Mouse (Mus musculus): ENCODE measurements around the gene Ptprg.
"Not testable (repeated sequence)": the region's sequence is repeated elsewhere in the genome, so short reads cannot be mapped to it uniquely, and the experiment has no call there.

Gene Ptprg

DNA sequence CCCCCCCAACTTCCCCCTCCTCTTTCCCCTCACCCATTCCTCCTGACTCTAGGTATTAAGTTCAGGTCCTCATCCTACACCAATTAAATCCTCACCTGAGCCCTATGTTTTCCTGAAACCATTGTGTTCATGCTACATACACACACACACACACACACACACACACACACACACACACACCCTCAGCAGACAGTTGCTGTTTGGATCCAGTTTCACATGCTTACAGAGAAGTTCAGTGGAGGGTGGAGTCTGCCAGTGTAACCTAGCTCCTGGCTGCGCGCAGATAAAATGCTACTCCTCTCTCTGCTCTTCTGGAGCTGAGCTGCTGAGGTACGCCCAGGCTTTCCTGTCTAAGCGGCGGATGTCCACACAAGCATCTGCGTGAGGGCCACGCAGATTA, 209.7 kb downstream of the Ptprg start:
- DNase-seq, result no peak

DNA sequence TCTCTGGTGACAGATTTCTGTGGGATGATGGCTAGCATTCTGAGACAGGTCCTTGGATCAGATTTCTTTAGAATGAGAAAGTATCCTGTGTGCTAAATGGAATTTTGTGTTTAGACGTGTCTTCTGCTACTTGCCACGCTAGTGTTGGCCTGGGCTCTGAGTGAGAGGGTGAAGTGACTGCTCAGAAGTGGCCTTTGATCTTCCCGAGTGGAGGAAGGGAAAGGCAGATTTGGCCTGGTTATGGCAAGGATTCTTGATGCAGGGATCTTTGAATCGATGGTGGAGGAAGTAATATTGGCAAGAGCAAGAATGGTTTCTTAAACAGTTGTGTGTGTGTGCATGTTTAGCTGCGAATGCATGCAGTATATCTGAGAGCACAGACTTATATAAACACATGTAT, 219.4 kb downstream of the Ptprg start:
- DNase-seq, result no peak

DNA sequence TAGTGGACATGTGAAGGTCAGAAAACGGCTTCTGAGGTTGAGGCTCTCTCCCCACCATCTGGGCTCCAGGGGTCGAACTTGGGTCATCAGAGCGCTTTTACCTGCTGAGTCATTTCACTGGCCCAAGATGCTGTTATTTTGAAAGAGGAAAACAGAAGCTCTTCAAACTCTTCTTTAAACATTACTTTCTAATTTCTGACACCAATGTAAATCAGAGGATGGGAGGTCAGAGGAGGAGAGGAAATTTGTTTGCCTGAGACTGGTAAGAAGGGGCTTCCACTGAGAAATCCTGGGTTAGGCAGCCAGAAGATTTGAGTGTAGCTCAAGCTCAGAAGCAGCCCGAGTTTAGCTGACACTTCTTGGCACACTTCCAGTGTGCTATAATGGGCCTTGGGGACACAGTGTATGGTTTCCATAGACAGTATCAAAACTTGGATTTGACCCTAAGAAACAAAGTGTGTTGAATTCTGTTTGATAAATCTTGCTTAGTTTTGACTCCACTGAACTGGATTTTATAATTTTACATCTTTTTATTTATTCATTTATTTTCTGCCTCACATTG, 221.2 kb downstream of the Ptprg start:
- DNase-seq, result no peak

DNA sequence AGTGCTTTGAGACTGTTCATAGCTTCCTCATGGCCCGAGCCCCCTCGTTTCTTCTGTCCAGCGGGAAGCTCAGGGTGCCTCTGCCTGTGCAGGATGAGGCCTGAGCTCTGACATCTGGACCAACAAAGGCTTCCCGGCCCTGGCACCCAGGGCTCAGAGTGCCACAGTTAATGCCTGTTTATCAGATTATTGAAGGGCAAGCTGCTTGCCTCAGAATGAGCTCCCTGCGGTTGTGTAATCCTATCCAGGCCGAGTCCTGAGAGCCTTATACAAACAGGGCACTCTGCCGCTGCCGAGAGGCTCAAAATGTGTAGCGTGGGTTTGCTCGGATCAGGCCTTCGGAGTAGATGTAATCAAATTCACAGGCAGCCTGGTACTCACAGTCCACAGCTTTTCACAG, 221.9 kb downstream of the Ptprg start:
- DNase-seq, result peak; percentile 33

DNA sequence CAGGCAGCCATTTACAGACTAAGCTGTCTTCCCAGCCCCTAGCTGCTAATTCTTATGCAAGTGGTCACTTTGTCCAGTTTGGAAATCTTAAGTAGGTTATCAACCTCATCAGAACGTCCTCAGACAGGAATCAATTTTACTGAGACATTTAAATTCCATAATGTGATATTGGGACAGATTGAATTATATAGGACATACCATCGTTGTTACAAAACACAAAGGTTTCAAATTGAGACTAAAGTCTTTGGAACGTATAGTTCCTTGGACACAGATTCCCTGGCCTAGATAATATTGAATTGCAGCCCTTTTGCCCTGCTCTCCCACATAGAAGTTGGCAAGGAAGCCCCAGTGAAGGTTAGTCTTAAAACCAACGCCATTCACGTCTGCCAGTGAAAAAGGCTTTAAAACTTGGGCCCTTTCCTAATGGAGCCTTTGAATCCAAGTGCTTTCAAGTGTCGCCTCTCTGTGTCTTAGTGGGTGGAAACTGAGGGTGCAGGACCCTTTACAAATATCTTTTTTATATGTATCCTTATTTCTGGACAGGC, 222.7 kb downstream of the Ptprg start:
- DNase-seq, result no peak

DNA sequence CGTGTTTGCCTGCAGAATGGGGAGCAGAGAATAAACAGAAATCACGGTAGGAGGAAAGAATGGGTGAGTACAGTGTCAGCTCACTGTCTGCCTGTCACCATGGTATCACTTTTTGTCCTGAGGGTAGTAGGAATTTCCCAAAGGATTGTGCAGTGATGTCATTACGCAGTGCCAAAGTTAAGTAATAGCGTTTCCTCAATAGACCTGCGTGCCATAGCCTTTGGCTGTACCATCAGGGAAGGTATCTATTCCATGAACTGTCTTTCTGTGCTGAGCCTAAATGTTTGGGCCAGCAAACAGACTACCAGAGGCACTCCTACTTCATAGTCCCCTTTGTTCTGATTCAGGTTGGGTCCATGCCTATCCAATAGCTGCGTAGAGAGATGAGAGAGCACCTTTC, 223.2 kb downstream of the Ptprg start:
- no peak for DNase-seq

- DNase-seq, result no peak
Observed at GRCm38 (mm10) chr14:11791190-11791589, 237.9 kb downstream of the Ptprg start.

GRCm38 (mm10) chr14:11793847-11794246, 240.5 kb downstream of the Ptprg start:
- DNase-seq, result no peak

GRCm38 (mm10) chr14:11802355-11803035, 249.2 kb downstream of the Ptprg start:
- no peak for DNase-seq

GRCm38 (mm10) chr14:11806674-11807073, 253.3 kb downstream of the Ptprg start:
- no peak for DNase-seq

GRCm38 (mm10) chr14:11807465-11807864, 254.1 kb downstream of the Ptprg start:
- no peak for DNase-seq

DNA sequence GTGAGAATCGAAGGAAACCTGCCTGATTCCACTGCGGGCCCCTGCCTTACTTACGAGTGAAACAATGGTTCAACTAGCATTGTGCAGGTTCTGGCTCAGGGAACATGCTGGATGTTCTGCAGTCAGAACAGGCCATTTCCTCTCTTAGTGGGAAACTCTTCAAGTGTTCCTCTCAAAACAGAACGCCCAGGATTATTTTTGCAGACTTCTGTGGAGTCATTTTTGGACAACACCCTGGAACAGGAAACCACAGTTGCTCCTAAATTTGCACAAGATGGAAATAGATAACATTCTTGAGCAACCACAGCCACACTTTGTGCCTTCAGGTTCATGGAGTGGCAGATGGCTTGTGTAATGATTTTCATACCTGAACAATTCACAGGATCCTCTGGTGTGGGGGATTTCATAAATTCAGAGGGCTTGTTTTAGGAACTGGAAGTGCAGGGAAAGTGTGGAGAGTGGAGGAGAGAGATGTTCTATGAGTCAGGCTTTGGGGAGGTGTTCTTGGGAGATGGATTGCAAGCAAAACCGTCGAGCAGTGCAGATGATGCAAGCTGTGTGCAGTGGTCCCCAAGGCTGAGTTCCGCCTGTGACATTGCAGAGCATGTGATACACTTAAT, 257.9 kb downstream of the Ptprg start:
- no peak for DNase-seq

DNA sequence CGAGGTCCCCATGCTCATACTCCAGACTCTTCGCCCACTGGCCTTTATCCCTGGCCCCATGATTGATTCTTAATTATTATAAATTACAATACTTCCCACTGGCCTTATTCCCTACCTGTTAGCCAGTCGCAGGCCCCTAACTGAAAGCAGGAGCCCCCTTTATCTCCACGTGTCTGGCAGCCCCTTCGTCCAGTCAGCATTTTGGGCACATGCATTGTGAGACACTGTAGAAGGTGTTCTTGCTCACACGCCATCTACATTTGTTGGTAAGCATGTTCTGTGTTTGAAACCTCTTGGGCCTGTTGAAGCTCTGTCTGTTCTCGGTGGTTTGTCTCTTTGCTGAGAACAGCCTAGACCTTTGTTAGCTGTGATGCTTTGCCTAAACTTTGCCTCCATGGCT, 259.0 kb downstream of the Ptprg start:
- DNase-seq, result no peak

DNA sequence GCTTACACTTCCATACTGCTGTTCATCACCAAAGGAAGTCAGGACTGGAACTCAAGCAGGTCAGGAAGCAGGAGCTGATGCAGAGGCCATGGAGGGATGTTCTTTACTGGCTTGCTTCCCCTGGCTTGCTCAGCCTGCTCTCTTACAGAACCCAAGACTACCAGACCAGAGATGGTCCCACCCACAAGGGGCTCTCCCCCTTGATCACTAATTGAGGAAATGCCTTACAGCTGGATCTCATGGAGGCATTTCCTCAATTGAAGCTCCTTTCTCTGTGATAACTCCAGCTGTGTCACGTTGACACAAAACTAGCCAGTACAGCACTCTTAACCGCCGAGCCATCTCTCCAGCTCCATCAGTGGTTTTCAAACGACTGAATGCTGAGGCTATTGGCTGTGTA, 261.5 kb downstream of the Ptprg start:
- not testable (repeated sequence) for DNase-seq

- no peak for DNase-seq
Observed at GRCm38 (mm10) chr14:11817236-11817635, 263.9 kb downstream of the Ptprg start.

DNA sequence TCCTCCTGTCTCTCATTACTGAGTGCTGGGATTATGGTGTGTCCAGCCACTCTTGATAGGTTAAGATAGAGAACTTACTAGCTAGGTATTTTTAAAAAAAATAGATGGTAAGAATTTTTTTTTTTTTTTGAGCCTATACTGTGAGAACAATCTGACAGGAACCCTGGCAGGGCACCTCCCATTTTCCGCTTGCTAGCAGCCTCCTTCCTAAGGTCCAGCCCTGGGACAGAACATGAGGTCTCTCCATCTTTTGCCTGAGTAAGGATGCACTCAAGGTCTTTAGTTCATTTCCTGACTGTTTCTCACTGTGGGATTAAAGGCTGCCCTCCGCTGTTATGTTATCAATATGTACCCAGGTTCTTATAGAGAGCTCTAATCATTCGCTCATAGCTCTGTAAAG, 264.7 kb downstream of the Ptprg start:
- no peak for DNase-seq

DNA sequence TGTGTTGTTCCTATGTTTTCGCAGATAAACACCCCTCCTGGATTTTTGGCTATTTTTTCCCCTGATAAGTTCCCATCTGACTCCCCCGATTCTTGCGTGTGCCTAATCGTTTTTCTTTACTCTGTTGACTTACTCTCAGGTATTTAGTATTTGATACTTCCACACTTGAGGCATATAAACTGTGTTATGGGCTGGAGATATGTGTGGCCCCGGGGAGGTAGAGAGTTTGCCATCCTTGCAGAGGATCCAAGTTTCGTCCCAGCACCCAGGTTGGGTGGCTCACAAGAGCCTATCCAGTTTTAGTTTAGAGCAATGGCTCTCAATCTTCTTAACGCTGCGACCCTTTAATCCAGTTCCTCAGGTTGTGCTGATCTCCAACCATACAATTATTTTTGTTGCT, 265.4 kb downstream of the Ptprg start:
- DNase-seq, result no peak

GRCm38 (mm10) chr14:11819326-11819725, 266.0 kb downstream of the Ptprg start:
- no peak for DNase-seq

DNA sequence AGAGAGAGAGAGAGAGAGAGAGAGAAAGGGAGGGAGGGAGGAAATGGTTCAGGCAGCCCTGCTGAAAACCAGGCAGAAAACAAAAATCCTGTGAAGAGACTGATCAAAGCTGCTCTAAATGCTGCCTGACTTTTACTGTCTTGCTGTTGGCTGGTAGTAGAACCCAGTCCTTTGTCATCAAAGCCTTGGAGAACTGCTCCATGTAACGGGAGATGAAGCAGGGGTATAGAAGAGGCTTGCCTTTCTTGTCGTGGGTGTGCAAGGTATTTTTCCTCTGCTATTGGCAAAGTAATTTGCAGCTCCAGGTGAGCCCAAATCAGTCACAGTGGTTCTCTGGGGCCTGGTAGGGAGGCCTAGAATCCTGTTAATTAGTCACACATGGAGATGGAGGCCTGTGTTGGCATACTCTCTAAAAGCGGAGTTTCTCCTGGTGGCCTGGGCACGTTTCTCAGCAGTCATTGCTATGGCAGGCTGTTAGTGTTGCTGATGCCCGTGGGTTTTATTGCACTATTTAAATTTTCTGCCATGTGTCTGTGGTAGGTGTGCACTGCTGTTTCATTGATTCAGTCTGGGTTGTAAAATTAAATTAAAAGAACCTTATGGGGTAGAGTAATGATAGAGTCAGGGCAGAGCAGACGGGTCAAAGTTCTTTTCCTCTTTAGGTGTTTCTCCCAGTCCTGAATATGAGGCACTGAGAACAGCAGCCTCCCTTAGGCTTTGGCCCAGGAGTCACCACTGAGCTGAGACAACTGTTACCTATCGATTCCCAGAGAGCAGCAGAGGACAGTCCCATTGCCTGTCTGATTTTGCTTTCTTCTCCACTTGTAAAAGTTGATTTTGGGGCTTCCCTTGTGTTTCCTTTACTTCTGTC, 269.7 kb downstream of the Ptprg start:
- peak; percentile 48 for DNase-seq

GRCm38 (mm10) chr14:11823701-11824095, 270.4 kb downstream of the Ptprg start:
- DNase-seq, result no peak

DNA sequence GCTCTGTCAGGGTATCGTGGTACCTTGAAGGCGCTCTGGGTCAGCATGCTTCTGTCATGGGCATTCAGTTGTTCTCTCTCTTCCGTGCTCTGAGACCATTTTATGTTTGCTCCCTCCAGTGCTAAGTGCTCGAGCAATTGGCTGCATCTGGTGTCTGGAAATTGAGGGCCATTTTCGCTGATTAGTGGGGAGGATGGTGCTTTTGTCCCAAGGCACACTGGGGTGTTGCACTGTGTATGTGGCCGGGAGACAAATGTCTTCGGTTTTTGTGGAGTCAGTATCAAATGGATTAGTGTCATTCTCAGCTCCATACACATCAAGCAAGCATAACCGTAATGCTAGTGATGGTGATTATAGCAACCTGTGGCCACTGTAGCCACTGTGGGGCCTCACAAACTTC, 271.6 kb downstream of the Ptprg start:
- DNase-seq, result no peak

DNA sequence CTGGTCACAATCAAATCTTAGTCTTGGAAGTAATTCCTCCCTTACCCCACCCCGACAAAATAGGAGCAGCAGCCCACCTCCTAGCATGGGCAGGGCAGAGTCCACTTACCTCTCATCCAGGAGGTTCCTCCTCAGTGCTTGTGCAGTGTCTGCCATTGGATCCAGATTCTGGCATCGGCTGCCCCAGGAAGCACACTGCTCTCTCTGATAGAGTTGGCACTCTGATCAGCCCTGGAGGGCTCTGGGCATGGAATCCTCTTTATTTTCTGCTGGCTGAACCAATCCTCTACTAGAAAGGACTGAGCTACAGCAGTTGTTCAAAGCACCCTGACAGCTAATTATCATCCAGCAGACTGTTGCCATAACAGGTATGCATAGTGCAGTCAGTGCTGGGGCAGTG, 272.2 kb downstream of the Ptprg start:
- DNase-seq, result peak; percentile 46

DNA sequence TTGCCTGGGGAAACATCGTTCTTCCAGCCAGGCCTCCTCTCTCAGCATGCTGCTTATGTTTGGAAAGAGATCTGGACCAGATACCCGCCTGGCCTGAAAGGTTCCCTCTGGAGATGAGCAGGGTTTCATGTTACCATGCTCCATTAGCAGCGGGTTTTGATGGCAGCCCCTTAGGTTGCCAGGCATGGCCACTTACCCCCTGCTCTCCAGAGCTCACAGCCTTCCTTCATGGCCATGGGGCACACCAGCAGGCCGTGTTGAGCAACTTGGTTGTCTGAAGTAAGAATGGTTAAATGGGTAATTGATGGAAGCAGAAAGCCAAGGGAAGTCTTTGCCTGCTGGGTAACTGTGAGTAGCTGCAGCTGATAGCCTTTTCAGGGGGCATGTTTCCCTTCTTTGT, 274.8 kb downstream of the Ptprg start:
- DNase-seq, result no peak
